Mouse (Mus musculus): ENCODE measurements around the gene Plpp1.
A peak's percentile ranks its signal among the peaks of the same experiment; 100 is the strongest.

Plpp1 gene

GRCm38 (mm10) chr13:112822413-112822812 is 21.8 kb downstream of the Plpp1 start:
- no peak for DNase-seq

GRCm38 (mm10) chr13:112823236-112823910 is 22.8 kb downstream of the Plpp1 start:
- DNase-seq: no peak

- DNase-seq: no peak
These were observed 23.5 kb downstream of the Plpp1 start for GRCm38 (mm10) chr13:112823911-112824648.

- no peak for DNase-seq
These were observed 24.9 kb downstream of the Plpp1 start for GRCm38 (mm10) chr13:112825479-112825878.

- no peak for DNase-seq
These were observed 29.0 kb downstream of the Plpp1 start for GRCm38 (mm10) chr13:112829619-112830018.

- DNase-seq: no peak
These were observed 32.0 kb downstream of the Plpp1 start for GRCm38 (mm10) chr13:112832589-112832988.

- peak; percentile 37 to 53 for DNase-seq
These were observed 32.8 kb downstream of the Plpp1 start for GRCm38 (mm10) chr13:112833253-112833894.

GRCm38 (mm10) chr13:112833895-112834263 is 33.3 kb downstream of the Plpp1 start:
- DNase-seq: peak; percentile 16 to 31

- DNase-seq: peak; percentile 57 to 69
These were observed 34.5 kb downstream of the Plpp1 start for GRCm38 (mm10) chr13:112835113-112835512.

GRCm38 (mm10) chr13:112836951-112837350 is 36.4 kb downstream of the Plpp1 start:
- no peak for DNase-seq

GRCm38 (mm10) chr13:112837621-112838155 is 37.1 kb downstream of the Plpp1 start:
- DNase-seq: peak; percentile 17 to 31

GRCm38 (mm10) chr13:112838562-112839232 is 38.1 kb downstream of the Plpp1 start:
- DNase-seq: no peak

GRCm38 (mm10) chr13:112840241-112841087 is 39.9 kb downstream of the Plpp1 start:
- no peak for DNase-seq

GRCm38 (mm10) chr13:112845931-112846330 is 45.3 kb downstream of the Plpp1 start:
- DNase-seq: no peak

GRCm38 (mm10) chr13:112853710-112854316 is 53.2 kb downstream of the Plpp1 start:
- DNase-seq: peak; percentile 12 to 13

- DNase-seq: peak; percentile 10 to 19
These were observed 53.8 kb downstream of the Plpp1 start for GRCm38 (mm10) chr13:112854402-112854801.

- DNase-seq: no peak
These were observed 57.3 kb downstream of the Plpp1 start for GRCm38 (mm10) chr13:112857921-112858320.

- no peak for DNase-seq
These were observed 59.1 kb downstream of the Plpp1 start for GRCm38 (mm10) chr13:112859574-112860134.

- no peak for DNase-seq
These were observed 59.8 kb downstream of the Plpp1 start for GRCm38 (mm10) chr13:112860370-112860769.

GRCm38 (mm10) chr13:112860911-112861310 is 60.3 kb downstream of the Plpp1 start:
- DNase-seq: no peak

GRCm38 (mm10) chr13:112861825-112862306 is 61.3 kb downstream of the Plpp1 start:
- peak; percentile 33 to 47 for DNase-seq

All from cerebellum, postnatal 10 days (tissue).